17 mouse cellular contexts compared by ENCODE assay signal in the genomic region with DNA sequence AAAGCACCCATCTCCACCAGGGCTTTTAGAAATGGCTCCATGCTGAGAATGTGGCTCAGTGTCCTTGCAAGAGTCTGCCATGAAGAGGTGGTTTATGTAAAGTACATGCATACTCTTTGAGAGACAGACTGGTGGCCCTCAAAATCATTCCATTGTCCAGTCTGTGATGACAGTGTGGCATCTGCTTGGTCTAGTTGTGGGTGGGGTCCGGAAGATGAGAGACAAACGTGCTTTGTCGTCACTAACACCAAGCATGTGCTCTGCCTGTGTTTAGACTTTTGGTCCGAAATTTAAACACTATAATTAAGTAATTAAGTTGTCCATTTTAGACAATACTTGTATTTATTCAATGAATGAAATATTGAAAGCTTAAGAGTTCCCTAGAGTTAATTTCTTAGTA.
"Had no signal": no experiment of that assay in that cellular context is flagged by ENCODE, and none has a peak within 500 bp of the region (broad histone marks: within the 10 kb centered on the region; RNA-seq: fewer than 3 reads in every experiment).

No protein-coding gene starts in this region.

- H3K9ac ChIP-seq: lung, embryonic 14.5 days; midbrain, embryonic 12.5 days; neural tube, embryonic 12.5 days had no signal

- DNase-seq: lung, adult 18-20 months; lung, embryonic 14.5 days; lung, postnatal 10 days; lung, postnatal 4 days; midbrain, embryonic 14.5 days; retina, postnatal 1 day; right cerebral cortex, adult 18-20 months; right cerebral cortex, postnatal 25 days; right cerebral cortex, postnatal 4 days; spleen, adult 18-20 months; thymus, adult 18-20 months; thymus, postnatal 14 days; thymus, postnatal 36 days had no signal

- H3K4me1 ChIP-seq: midbrain, embryonic 10.5 days; midbrain, embryonic 12.5 days; neural tube, embryonic 12.5 days had no signal

- H3K27me3 ChIP-seq: midbrain, embryonic 12.5 days; neural tube, embryonic 12.5 days had no signal

- H3K4me2 ChIP-seq: lung, embryonic 14.5 days; midbrain, embryonic 12.5 days; neural tube, embryonic 12.5 days had no signal

- H3K27ac ChIP-seq: midbrain, embryonic 10.5 days; midbrain, embryonic 12.5 days; neural tube, embryonic 12.5 days had no signal

- H3K9me3 ChIP-seq: midbrain, embryonic 10.5 days; midbrain, embryonic 12.5 days; neural tube, embryonic 12.5 days had no signal

- ATAC-seq: midbrain, embryonic 16.5 days had no signal

- H3K4me3 ChIP-seq: midbrain, embryonic 10.5 days; midbrain, embryonic 12.5 days; neural tube, embryonic 12.5 days had no signal
